Mouse (Mus musculus): ENCODE data around the gene Defb20. TPM values are rescaled to one million over a fixed set of nuclear protein-coding genes. Genes with fewer than 3 reads are reported as not detected.
A peak's percentile ranks its signal among the peaks of the same experiment; 100 is the strongest.
"Not testable (repeated sequence)": the region's sequence is repeated elsewhere in the genome, so short reads cannot be mapped to it uniquely, and the experiment has no call there.

Defb20 gene
- polyA plus RNA-seq (2015; fragmentation: Nextera tagmentation; extraction: Ambion mirVana), result not detected in 2 replicates

- H3K4me3 ChIP-seq, result no peak within 1 kb of the TSS
- H3K36me3 ChIP-seq (ENCODE audit: poor library complexity, severe bottlenecking), result no peaks in the 10 kb centered on the region
- no peak within 1 kb of the TSS for H3K27ac ChIP-seq
- H3K4me2 ChIP-seq, result no peak within 1 kb of the TSS
- no peaks in the 10 kb centered on the region for H3K27me3 ChIP-seq
- H3K4me1 ChIP-seq, result no peaks in the 10 kb centered on the region
- no peaks in the 10 kb centered on the region for H3K9me3 ChIP-seq (replicated peaks)
- 69% methylated on average over 2 of the region's 2 CpGs for WGBS
- no peak for ATAC-seq
- H3K9ac ChIP-seq, result no peak within 1 kb of the TSS
Measured at GRCm38 (mm10) chr2:152476763-152477162, at the start of gene Defb20. Gene Defb20 (plus strand): TSS chr2:152477063.

GRCm38 (mm10) chr2:152427493-152427892, 49.4 kb upstream of the Defb20 start:
- WGBS, result 4% methylated on average over 12 of the region's 12 CpGs
- H3K4me2 ChIP-seq, result peak overlapping the region; percentile 37
- H3K36me3 ChIP-seq (ENCODE audit: poor library complexity, severe bottlenecking), result no peaks in the 10 kb centered on the region
- peak overlapping the region; percentile 23; the same call in 1 of the 2 replicates for H3K9ac ChIP-seq
- no peak overlapping the region for H3K27ac ChIP-seq
- H3K4me3 ChIP-seq, result no peak overlapping the region
- peaks cover 8% of the 10 kb centered on the region for H3K4me1 ChIP-seq
- H3K9me3 ChIP-seq (replicated peaks), result no peaks in the 10 kb centered on the region
- H3K27me3 ChIP-seq, result no peaks in the 10 kb centered on the region
- no peak for ATAC-seq

DNA sequence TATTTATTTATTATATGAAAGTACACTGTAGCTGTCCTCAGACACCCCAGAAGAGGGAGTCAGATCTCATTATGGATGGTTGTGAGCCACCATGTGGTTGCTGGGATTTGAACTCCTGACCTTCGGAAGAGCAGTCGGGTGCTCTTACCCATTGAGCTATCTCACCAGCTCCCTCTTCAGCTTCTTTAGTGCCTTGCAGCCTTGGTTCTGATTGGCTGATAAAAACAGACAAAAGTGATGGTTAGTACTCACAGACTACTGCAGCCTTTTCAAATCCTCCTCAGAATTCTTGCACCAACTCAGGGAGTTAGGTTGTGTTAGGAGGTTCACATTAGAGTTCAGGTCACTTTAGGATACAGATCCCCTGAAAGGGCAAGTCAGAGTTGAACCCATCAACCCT, 48.4 kb upstream of the Defb20 start:
- not testable (repeated sequence) for H3K4me1 ChIP-seq; ATAC-seq; H3K4me3 ChIP-seq; H3K27me3 ChIP-seq; H3K4me2 ChIP-seq; H3K9ac ChIP-seq; H3K36me3 ChIP-seq (ENCODE audit: poor library complexity, severe bottlenecking); H3K9me3 ChIP-seq (replicated peaks); H3K27ac ChIP-seq
- WGBS, result 86% methylated on average over 2 of the region's 2 CpGs

- Histone ChIP-seq H3K4me2 (no peak overlapping the region), H3K36me3 (ENCODE audit: poor library complexity, severe bottlenecking) (no peaks in the 10 kb centered on the region), H3K27me3 (no peaks in the 10 kb centered on the region), H3K9me3 (replicated peaks) (no peaks in the 10 kb centered on the region), H3K4me1 (peaks cover 17% of the 10 kb centered on the region), H3K9ac (peak overlapping the region; percentile 12; the same call in 1 of the 2 replicates), H3K4me3 (no peak overlapping the region), H3K27ac (no peak overlapping the region; the same call in 1 of the 2 replicates)
- no peak for ATAC-seq
- 53% methylated on average over 7 of the region's 7 CpGs for WGBS
Measured at GRCm38 (mm10) chr2:152436405-152436901, 40.4 kb upstream of the Defb20 start.

- Histone ChIP-seq H3K9me3 (replicated peaks) (no peaks in the 10 kb centered on the region), H3K4me2 (peak overlapping the region; percentile 66), H3K36me3 (ENCODE audit: poor library complexity, severe bottlenecking) (no peaks in the 10 kb centered on the region), H3K4me3 (peak overlapping the region; percentile 33), H3K9ac (peak overlapping the region; percentile 66), H3K4me1 (peaks cover 17% of the 10 kb centered on the region), H3K27ac (no peak overlapping the region), H3K27me3 (no peaks in the 10 kb centered on the region)
- peak; percentile 92 for ATAC-seq
- WGBS, result 3% methylated on average over 22 of the region's 23 CpGs
Measured at GRCm38 (mm10) chr2:152436983-152437860, 39.6 kb upstream of the Defb20 start.

GRCm38 (mm10) chr2:152438963-152439362, 37.9 kb upstream of the Defb20 start:
- WGBS, result 59% methylated on average over 1 of the region's 1 CpGs
- no peaks in the 10 kb centered on the region for H3K9me3 ChIP-seq (replicated peaks)
- H3K27me3 ChIP-seq, result no peaks in the 10 kb centered on the region
- H3K4me1 ChIP-seq, result peaks cover 20% of the 10 kb centered on the region
- no peak for ATAC-seq
- H3K4me3 ChIP-seq, result no peak overlapping the region
- H3K36me3 ChIP-seq (ENCODE audit: poor library complexity, severe bottlenecking), result no peaks in the 10 kb centered on the region
- H3K4me2 ChIP-seq, result no peak overlapping the region
- no peak overlapping the region for H3K27ac ChIP-seq
- H3K9ac ChIP-seq, result no peak overlapping the region

DNA sequence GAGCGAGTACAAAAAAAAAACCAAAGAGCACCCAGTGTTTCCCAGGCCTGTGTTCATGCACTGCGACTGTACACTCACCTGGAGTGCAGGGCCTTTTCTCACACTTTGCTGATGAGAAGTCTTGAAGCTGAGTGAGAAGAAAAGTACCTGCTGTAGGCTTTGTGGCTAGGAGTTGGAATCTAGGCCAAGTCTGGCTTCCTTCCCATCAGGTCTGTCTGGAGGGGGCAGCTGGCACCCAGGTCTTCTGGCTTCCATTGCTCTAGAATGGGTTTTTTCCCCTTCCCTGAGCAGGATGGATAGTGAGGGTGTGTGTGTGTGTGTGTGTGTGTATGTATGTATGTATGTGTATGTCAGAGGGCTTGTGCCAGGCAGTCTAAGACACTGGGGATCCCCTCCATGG, 37.0 kb upstream of the Defb20 start:
- H3K4me2 ChIP-seq, result no peak overlapping the region
- H3K9me3 ChIP-seq (replicated peaks), result no peaks in the 10 kb centered on the region
- WGBS, result 81% methylated on average over 2 of the region's 2 CpGs
- peaks cover 20% of the 10 kb centered on the region for H3K4me1 ChIP-seq
- no peak overlapping the region for H3K4me3 ChIP-seq
- no peaks in the 10 kb centered on the region for H3K36me3 ChIP-seq (ENCODE audit: poor library complexity, severe bottlenecking)
- H3K27ac ChIP-seq, result no peak overlapping the region
- no peak overlapping the region for H3K9ac ChIP-seq
- no peaks in the 10 kb centered on the region for H3K27me3 ChIP-seq
- no peak for ATAC-seq

- no peak for ATAC-seq
- WGBS, result 84% methylated on average over 4 of the region's 4 CpGs
- no peaks in the 10 kb centered on the region for H3K27me3 ChIP-seq
Measured at GRCm38 (mm10) chr2:152442322-152442721, 34.5 kb upstream of the Defb20 start.

GRCm38 (mm10) chr2:152443281-152443680, 33.6 kb upstream of the Defb20 start:
- Histone ChIP-seq H3K4me3 (no peak overlapping the region), H3K4me2 (no peak overlapping the region), H3K4me1 (peaks cover 3% of the 10 kb centered on the region; the same call in 1 of the 2 replicates), H3K27me3 (no peaks in the 10 kb centered on the region), H3K9ac (no peak overlapping the region), H3K9me3 (replicated peaks) (no peaks in the 10 kb centered on the region), H3K36me3 (ENCODE audit: poor library complexity, severe bottlenecking) (no peaks in the 10 kb centered on the region), H3K27ac (no peak overlapping the region)
- no peak for ATAC-seq
- WGBS, result 82% methylated on average over 8 of the region's 8 CpGs

More at GRCm38 (mm10) chr2:152442322-152442721, 34.5 kb upstream of the Defb20 start:
- Histone ChIP-seq H3K4me1 (peaks cover 4% of the 10 kb centered on the region), H3K4me3 (no peak overlapping the region), H3K27ac (no peak overlapping the region), H3K36me3 (ENCODE audit: poor library complexity, severe bottlenecking) (no peaks in the 10 kb centered on the region), H3K9me3 (replicated peaks) (no peaks in the 10 kb centered on the region), H3K4me2 (no peak overlapping the region), H3K9ac (no peak overlapping the region)

DNA sequence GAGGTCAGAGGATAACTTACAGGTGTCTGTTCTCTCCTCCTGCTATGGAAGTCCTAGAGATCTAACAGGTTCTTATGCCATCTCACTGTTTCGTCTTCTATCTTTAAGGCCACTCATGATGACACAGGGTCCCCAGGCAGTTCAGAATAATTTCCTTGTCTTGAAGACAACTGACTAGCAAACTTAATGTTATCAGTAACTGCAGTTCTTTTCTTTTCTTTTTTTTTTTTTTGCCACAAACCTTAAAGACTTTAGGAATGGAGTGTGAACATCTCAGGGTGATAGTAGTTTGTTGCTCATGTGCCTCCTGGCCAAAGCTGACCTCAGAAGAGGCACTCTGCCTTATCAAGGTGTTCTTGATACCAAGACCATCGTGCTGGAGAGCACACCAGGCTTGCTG, 30.2 kb upstream of the Defb20 start:
- WGBS, result 73% methylated on average over 2 of the region's 2 CpGs
- H3K9me3 ChIP-seq (replicated peaks), result no peaks in the 10 kb centered on the region
- H3K27me3 ChIP-seq, result no peaks in the 10 kb centered on the region
- H3K36me3 ChIP-seq (ENCODE audit: poor library complexity, severe bottlenecking), result no peaks in the 10 kb centered on the region
- ATAC-seq, result no peak
- no peak overlapping the region for H3K4me2 ChIP-seq
- no peak overlapping the region for H3K27ac ChIP-seq
- H3K4me1 ChIP-seq, result peaks cover 3% of the 10 kb centered on the region; the same call in 1 of the 2 replicates
- H3K4me3 ChIP-seq, result no peak overlapping the region
- no peak overlapping the region for H3K9ac ChIP-seq

GRCm38 (mm10) chr2:152447461-152447860, 29.4 kb upstream of the Defb20 start:
- ATAC-seq, result no peak
- H3K9ac ChIP-seq, result no peak overlapping the region
- H3K4me2 ChIP-seq, result no peak overlapping the region
- no peaks in the 10 kb centered on the region for H3K9me3 ChIP-seq (replicated peaks)
- H3K27ac ChIP-seq, result no peak overlapping the region
- H3K4me3 ChIP-seq, result no peak overlapping the region
- peaks cover 3% of the 10 kb centered on the region; the same call in 1 of the 2 replicates for H3K4me1 ChIP-seq
- 53% methylated on average over 5 of the region's 5 CpGs for WGBS
- no peaks in the 10 kb centered on the region for H3K36me3 ChIP-seq (ENCODE audit: poor library complexity, severe bottlenecking)
- H3K27me3 ChIP-seq, result no peaks in the 10 kb centered on the region

DNA sequence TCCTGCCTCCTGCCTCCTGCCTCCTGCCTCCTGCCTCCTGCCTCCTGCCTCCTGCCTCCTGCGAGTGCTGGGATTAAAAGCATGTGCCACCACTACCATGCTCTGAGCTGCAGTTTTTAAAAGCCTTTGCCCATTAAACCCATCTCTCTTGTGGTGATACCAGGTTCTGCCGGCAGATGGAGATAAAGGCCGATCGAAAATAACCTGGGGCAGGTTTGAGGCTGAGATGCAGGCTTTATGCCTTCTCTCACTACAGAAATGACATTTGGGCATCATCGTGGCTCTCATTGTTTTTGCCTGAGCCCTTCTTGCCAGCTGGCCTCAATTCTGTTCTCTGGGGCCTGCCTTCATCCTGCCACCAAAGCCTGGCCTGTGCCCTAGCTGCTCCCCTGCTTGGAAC, 26.6 kb upstream of the Defb20 start:
- 7% methylated on average over 5 of the region's 5 CpGs for WGBS
- H3K27ac ChIP-seq, result no peak overlapping the region
- H3K4me2 ChIP-seq, result no peak overlapping the region
- no peaks in the 10 kb centered on the region for H3K36me3 ChIP-seq (ENCODE audit: poor library complexity, severe bottlenecking)
- H3K27me3 ChIP-seq, result no peaks in the 10 kb centered on the region
- no peak overlapping the region for H3K4me3 ChIP-seq
- no peaks in the 10 kb centered on the region for H3K9me3 ChIP-seq (replicated peaks)
- H3K4me1 ChIP-seq, result no peaks in the 10 kb centered on the region
- no peak for ATAC-seq
- H3K9ac ChIP-seq, result no peak overlapping the region

All from forebrain, embryonic 13.5 days (tissue).